Mouse (Mus musculus): ENCODE results near the gene Mtrf1l.

Gene Mtrf1l

DNA sequence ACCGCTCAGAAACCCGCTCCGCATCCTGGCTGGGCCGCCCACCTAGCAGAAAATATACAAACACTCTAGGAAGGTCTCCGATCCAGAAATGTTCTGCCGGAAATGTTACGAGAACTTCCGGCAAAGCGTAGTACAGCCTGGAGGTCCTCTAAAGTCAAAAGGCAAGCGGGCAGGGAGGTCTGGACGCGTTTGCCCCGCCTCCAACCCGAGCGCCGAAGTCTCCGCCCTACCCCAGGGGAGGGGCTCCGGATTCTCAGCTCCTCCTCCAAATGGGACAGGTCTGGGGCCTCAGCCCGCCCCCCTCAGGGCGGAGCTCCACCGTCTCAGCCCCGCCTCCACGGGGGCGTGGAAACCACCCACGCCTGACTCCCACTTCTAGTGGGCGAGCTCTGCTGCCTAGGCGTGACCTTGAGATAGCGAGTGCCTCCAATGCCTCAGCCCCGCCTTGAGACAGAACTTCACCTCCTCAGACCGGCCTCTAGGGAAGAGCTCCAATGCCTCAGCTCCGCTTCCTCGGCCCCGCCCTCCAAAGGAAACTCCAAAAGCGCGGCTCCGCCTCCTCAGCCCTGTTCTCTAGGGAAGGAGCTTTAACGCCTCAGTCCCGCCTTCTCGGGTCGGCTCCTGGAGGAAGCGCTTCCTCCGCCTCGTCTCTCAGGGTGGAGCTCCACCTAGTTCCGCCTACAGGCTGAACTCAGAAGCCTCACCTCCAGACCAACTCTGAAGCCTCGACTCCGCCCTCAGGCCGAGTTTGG lies at the start of gene Mtrf1l:
TSS of gene Mtrf1l (minus strand) at position 171 of the 752 bp plus-strand sequence.
- DNase-seq (ENCODE audit: extremely low spot score), result peak; percentile 98

DNA sequence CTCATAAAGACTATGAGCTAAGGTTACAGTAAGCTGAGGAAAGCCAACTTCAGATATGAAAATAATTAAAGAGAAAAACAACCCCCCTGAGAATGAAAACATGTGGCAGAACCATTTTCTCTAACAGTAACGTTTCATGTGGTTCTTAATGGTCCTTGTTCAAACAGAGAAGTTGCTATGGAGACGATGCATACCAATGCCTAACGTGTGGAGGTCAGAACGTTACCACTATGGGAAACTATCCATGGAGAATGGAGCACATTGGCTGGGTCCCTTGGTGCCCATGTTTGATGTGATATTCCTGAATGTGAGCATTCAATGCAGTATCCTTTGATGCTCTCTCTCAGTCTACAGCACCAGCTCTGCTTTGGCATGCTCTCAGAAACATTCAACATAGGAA lies 47.4 kb upstream of the Mtrf1l start:
- no peak for DNase-seq (ENCODE audit: extremely low spot score)

- DNase-seq (ENCODE audit: extremely low spot score), result no peak
Observed at GRCm38 (mm10) chr10:5867981-5868552, 44.4 kb upstream of the Mtrf1l start.

- no peak for DNase-seq (ENCODE audit: extremely low spot score)
Observed at GRCm38 (mm10) chr10:5865996-5866395, 42.3 kb upstream of the Mtrf1l start.

- DNase-seq (ENCODE audit: extremely low spot score), result no peak
Observed at GRCm38 (mm10) chr10:5862669-5863068, 39.0 kb upstream of the Mtrf1l start.

DNA sequence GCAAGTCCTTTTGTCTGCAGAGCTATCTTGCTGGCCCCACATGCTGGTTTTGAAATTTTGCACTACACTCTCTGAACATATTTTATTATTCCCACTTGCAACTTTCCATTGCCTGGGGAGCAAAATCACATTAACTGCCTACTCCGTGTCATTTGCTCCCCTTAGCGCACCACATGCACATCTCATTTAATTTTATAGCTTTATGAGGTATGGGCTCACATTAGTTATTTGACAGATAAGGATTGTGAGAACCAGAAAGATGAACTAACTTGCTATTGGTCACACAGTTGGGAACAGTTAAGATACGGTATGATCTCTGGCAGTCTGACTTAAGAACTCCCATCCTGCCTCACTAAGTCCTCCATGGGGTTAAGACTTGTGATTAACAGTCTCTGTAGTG lies 37.1 kb upstream of the Mtrf1l start:
- no peak for DNase-seq (ENCODE audit: extremely low spot score)

DNA sequence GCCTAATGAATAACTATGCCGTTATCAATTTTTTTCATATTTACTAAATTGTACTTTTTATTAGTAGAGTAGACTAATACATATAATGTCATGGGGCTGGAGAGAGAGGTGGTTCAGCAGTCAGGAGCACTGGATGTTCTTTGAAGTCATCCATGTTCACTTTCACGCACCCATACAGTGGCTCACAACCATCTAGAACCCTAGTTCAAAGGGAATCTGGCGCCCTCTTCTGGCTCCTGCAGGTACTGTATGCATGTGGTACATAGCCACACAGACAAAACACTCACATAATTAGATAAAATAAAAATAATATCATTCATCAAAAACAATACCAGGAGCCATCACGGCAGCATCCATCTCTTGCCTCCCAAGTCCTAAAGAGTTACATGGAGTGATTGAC lies 36.0 kb upstream of the Mtrf1l start:
- DNase-seq (ENCODE audit: extremely low spot score), result no peak

- DNase-seq (ENCODE audit: extremely low spot score), result no peak
Observed at GRCm38 (mm10) chr10:5857996-5858549, 34.4 kb upstream of the Mtrf1l start.

GRCm38 (mm10) chr10:5853290-5853868 lies 29.7 kb upstream of the Mtrf1l start:
- no peak for DNase-seq (ENCODE audit: extremely low spot score)

DNA sequence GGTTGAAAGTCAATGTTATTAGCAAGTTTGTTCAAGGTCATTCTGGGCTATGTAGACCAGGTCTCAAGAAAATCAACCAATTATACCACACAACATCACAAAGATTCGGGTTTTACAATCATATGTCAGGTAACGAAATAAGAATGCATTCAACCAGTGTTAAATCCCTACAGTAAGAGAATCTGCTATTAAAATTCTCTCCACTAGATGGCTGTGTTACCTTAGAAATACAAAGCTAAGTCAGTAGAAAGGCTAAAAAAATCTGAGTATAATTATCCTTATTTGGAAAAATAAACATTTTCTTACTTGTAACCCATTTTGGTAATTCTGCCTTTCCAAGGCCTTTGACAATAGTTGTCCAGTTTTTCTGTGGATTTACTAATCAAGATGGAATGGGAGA lies 23.2 kb upstream of the Mtrf1l start:
- peak; percentile 25 for DNase-seq (ENCODE audit: extremely low spot score)

DNA sequence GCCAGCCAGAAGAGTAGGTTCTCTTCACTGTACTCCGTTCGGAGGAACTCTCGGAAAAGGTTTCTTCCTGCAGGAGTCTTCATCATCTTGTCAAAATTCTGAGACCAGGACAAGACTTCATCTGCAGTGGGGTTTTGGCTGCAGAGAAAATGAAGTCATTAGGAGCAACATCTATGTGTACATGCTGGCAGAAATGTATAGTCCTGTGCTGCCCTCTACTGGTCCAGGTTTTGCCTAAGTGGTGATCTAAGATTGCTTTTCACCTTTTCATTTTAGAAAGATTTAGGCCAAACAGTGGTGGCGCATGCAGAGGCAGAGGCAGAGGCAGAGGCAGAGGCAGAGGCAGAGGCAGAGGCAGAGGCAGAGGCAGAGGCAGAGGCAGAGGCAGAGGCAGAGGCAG lies 17.7 kb upstream of the Mtrf1l start:
- peak; percentile 15 for DNase-seq (ENCODE audit: extremely low spot score)

DNA sequence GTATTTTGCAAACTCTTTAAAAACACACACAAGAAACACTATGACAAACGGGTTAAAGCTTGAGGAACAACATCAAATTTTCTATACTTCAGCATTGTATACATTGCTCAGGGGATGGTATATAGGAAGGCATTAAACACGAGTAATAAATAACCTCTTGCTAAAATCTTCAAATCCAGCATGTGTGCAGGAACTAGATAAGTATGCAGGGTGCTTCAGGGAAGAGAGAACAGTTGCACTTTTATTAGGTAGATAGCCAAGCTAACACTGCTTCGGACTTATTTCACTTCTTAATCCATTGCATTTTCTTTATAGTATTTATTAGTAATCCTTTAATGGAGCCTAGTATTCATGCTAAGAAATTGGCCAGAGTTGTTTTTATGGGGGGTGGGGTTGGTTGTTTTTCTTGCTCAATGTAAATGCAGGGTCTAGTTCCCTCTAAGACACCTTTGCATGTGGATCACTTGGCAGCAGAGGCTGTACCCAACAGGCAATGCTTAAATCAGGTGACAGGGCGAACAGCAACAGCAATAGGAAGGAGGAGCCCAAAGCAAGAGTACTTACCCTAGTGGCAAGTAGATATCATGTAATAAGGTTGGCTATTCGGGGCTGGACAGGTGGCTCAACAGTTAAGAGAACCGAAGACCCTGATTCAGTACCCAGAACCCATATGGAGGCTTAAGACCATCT lies 2.8 kb upstream of the Mtrf1l start:
- DNase-seq (ENCODE audit: extremely low spot score), result no peak

DNA sequence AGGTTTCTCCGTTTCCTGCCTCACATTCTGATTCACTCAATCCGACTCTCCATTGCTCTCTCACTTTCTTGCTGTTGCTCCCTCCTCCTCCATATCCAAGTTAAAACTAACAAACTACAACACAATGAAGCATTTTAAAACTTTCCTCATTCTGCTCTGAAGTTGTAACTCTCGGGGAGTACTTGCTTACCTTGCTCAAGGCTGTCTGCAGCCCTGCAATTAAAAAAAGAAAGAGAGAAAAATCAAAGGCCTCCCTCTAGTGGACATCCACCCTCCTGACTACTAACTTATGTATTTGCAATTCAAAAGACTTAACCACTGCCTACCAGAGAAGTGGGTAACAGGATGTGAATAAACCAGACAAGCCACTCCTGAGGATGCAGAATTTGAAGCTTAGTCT lies 1.1 kb upstream of the Mtrf1l start:
- DNase-seq (ENCODE audit: extremely low spot score), result peak; percentile 69

DNA sequence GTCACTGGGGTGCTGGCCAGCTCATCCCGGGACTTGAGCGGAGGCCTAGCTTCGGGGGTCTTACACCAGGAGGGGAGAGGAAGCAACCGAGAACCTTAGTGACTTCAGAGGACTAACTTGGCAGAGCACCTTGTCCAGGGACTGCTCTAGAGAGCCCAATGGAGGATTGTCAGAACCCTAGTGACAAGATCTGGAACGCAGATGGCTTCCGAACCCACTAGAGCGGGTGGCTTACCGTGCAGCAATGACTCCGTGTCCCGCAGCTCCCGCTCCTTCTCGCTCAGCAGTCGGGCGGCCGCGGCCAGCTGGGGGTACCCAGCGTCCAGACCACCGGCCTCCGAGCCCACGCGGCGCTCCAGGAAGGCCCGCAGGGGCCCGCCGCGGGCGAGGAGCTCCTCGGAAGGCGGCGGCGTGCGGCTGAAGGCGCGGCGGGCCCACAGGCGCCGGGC lies 395 bp downstream of the Mtrf1l start:
- DNase-seq (ENCODE audit: extremely low spot score), result no peak

DNA sequence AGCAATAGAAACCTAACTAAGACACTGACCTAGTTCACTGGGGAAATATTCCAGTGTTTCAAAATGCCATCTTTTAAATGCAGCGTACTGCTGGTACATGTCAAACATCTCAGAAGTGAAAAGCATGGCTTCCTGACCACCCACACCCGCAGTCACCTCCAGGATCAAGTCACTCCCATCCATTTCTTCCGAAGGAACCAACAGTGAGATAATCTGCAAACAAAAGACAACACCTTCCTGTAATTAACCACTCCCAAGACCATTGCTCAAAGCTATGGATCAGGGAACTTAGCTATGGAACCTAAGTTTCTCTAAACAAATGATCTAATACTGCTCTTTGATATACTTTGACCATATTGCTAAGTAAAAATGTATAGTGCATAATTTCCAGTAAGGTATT lies 4.9 kb downstream of the Mtrf1l start:
- DNase-seq (ENCODE audit: extremely low spot score), result no peak

GRCm38 (mm10) chr10:5815968-5816367 lies 7.7 kb downstream of the Mtrf1l start:
- DNase-seq (ENCODE audit: extremely low spot score), result no peak

- DNase-seq (ENCODE audit: extremely low spot score), result no peak
Observed at GRCm38 (mm10) chr10:5813724-5814123, 10.0 kb downstream of the Mtrf1l start.

DNA sequence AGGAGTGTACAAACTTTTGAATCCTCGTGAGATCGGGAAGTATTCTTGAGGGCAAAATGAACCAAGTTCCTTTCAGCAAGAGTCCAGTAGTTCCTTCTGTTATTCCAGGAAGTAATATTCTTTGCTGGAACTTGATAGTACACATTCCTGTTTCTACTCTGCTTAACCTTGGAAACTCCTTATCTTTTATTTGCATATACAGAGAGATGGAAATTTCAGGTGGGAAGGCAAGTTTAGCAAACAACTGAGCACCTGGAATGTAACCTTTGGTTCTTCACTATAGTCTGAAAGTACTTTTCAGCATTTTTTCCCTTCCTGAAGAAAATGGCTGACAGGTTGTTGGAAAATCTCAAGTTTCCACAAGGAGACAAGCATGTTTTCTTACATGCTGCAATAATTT lies 16.0 kb downstream of the Mtrf1l start:
- DNase-seq (ENCODE audit: extremely low spot score), result no peak

- no peak for DNase-seq (ENCODE audit: extremely low spot score)
Observed at GRCm38 (mm10) chr10:5806996-5807395, 16.7 kb downstream of the Mtrf1l start.

GRCm38 (mm10) chr10:5806416-5806815 lies 17.3 kb downstream of the Mtrf1l start:
- DNase-seq (ENCODE audit: extremely low spot score), result no peak

- peak; percentile 97 for DNase-seq (ENCODE audit: extremely low spot score)
Observed at GRCm38 (mm10) chr10:5805731-5806307, 17.9 kb downstream of the Mtrf1l start.

GRCm38 (mm10) chr10:5805243-5805730 lies 18.4 kb downstream of the Mtrf1l start, which contains the start of gene Fbxo5:
Gene Fbxo5, minus strand, starts transcription at chr10:5805600.
- peak; percentile 97 for DNase-seq (ENCODE audit: extremely low spot score)
